Mouse (Mus musculus) liver, embryonic 13.5 days (tissue): ENCODE measurements around the gene Pepd. TPM values are rescaled to one million over a fixed set of nuclear protein-coding genes. Genes with fewer than 3 reads are reported as not detected.

Experiments used
- ATAC-seq: fragments of 200-750 bp; cut with Nextera tagmentation; 2 replicates; pipeline ENCODE4 v1.8.0; 2017; ENCODE audit warnings: low read depth, mild to moderate bottlenecking, moderate number of reproducible peaks, moderate library complexity
- DNase-seq: peaks from one replicate; pipeline ENCODE4 v3.0.0; 2022
- H3K27ac ChIP-seq: fragments of 300-500 bp; sonication (generic); 2 replicates; pipeline ENCODE4 v1.5.1; 2015; ENCODE audit warnings: moderate library complexity, mild to moderate bottlenecking, inconsistent platforms
- H3K27me3 ChIP-seq: fragments of 300-500 bp; sonication (generic); 2 replicates; pipeline ENCODE4 v1.6.1; 2015; ENCODE audit warnings: mild to moderate bottlenecking, inconsistent platforms
- H3K36me3 ChIP-seq: fragments of 300-500 bp; sonication (generic); 2 replicates; pipeline ENCODE4 v1.6.1; 2015; ENCODE audit warnings: mild to moderate bottlenecking, inconsistent platforms
- H3K4me1 ChIP-seq: fragments of 300-500 bp; sonication (generic); replicated peaks from 2 replicates; pipeline ENCODE4 v1.6.1; 2015; ENCODE audit warnings: inconsistent platforms
- H3K4me2 ChIP-seq: fragments of 300-500 bp; sonication (generic); 2 replicates; pipeline ENCODE4 v1.6.1; 2015; ENCODE audit warnings: inconsistent platforms, mild to moderate bottlenecking, moderate library complexity
- H3K4me3 ChIP-seq: fragments of 300-500 bp; sonication (generic); replicated peaks from 2 replicates; pipeline ENCODE4 v1.5.1; 2015; ENCODE audit warnings: mild to moderate bottlenecking, inconsistent platforms
- H3K9ac ChIP-seq: fragments of 300-500 bp; sonication (generic); 2 replicates; pipeline ENCODE4 v1.6.1; 2015; ENCODE audit warnings: mild to moderate bottlenecking, inconsistent platforms
- H3K9me3 ChIP-seq: fragments of 300-500 bp; sonication (generic); replicated peaks from 2 replicates; pipeline ENCODE4 v1.6.1; 2016; ENCODE audit warnings: inconsistent platforms
- WGBS: fragments of 180-500 bp; shearing (Covaris S2); methylation state at CpG from one replicate; pipeline ENCODE4 v1.1.7; 2015; ENCODE audit not compliant: insufficient replicate concordance; 5-methylcytosine and 5-hydroxymethylcytosine counted together
- polyA plus RNA-seq: library from polyadenylated mRNA; unstranded; fragments of >200 nt; fragmentation: Nextera tagmentation; extraction: Ambion mirVana; gene quantifications from 2 replicates; pipeline ENCODE4 v1.2.1, GENCODE M21; 2015

The Pepd gene
- polyA plus RNA-seq, 1 experiment from 2014 or later: 50.8 TPM

DNA sequence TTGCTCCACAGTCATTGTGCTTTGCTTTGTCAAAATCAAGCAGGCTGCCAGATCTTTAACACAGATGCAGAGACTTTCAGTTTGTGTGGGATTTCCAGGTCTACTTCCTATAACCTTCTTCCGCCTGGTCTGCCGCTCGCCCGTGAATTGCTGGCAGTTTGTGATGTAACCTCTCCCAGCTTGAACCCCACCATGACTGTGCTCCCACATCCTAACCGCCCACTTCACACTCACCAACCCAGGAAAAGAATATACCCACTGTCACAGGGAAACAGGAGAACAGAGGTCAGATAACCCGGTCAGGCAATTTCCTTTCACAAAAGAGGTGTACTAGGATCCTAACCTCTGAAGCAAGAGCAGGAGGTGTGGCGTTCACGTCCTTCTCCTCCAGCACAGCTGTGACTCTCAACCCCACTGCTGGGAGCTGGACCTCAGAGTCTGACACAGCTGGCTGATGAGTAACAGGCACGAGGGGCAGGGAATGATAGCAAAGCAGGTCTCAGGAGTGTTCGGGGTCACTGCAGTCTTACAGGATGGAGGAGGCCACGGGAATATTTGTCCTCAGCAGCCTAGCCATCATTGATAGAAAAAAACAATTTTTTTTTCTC, 72.5 kb downstream of the Pepd start:
- ATAC-seq (no peak), DNase-seq (peak; percentile 22)
- Histone ChIP-seq H3K9me3 (no peaks in the 10 kb centered on the region), H3K4me2 (peak overlapping the region; percentile 65), H3K4me1 (peaks cover 62% of the 10 kb centered on the region), H3K36me3 (peaks cover 10% of the 10 kb centered on the region), H3K27ac (peak overlapping the region; percentile 98), H3K27me3 (no peaks in the 10 kb centered on the region), H3K9ac (peak overlapping the region; percentile 71), H3K4me3 (no peak overlapping the region)
- 42% methylated on average over 11 of the region's 11 CpGs for whole genome bisulfite sequencing

DNA sequence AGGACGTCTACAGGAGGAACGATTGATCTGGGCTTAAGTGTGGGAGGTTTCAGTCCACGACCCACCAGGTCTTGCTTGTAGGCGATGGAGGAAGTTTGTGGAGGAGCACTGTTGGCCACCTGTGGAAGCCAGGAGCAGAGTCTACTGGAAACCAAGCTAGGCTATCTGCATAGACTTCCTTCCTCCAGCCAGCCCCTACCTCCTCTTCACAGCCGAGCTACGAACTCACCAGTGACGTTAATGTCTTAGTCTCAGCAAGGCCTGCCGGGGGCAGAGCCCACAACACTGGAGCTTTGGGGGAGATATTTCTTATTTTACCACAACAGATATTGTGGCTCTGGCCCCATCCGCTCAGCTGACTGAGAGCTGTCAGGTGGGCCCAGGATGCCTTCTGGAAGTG, 73.0 kb downstream of the Pepd start:
- WGBS: 21% methylated on average over 9 of the region's 9 CpGs
- Histone ChIP-seq H3K4me1 (peaks cover 62% of the 10 kb centered on the region), H3K27me3 (no peaks in the 10 kb centered on the region), H3K9me3 (no peaks in the 10 kb centered on the region), H3K9ac (peak overlapping the region; percentile 71), H3K27ac (peak overlapping the region; percentile 98), H3K4me2 (peak overlapping the region; percentile 65), H3K4me3 (peak overlapping the region; percentile 29), H3K36me3 (peaks cover 14% of the 10 kb centered on the region)
- no peak for DNase-seq
- ATAC-seq: no peak; the same call in none of the 2 replicates

DNA sequence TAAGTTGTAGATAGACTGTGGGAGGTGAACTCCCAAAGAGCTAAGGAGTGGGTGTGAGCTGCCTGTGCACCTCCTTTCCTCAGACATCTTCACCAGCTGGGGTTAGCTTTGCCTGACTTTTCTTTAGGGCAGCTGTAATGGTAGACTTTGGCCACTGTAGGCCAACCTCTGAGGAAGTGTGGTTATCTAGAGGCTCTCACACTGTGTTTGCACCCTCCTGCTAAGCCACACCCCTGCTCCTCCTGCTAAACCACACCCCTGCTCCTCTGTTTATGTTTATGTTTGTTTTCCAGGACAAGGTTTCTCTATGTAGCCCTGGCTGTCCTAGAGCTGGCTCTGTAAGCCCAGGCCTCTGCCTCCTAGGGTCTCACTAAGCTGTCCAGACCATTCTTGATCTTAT, 73.5 kb downstream of the Pepd start:
- peak overlapping the region; percentile 98 for H3K27ac ChIP-seq
- H3K9ac ChIP-seq: peak overlapping the region; percentile 71
- H3K4me2 ChIP-seq: peak overlapping the region; percentile 65
- DNase-seq (peak; percentile 77), ATAC-seq (peak; percentile 98)
- no peaks in the 10 kb centered on the region for H3K9me3 ChIP-seq
- peak overlapping the region; percentile 29 for H3K4me3 ChIP-seq
- H3K36me3 ChIP-seq: peaks cover 14% of the 10 kb centered on the region
- H3K27me3 ChIP-seq: no peaks in the 10 kb centered on the region
- H3K4me1 ChIP-seq: peaks cover 63% of the 10 kb centered on the region

DNA sequence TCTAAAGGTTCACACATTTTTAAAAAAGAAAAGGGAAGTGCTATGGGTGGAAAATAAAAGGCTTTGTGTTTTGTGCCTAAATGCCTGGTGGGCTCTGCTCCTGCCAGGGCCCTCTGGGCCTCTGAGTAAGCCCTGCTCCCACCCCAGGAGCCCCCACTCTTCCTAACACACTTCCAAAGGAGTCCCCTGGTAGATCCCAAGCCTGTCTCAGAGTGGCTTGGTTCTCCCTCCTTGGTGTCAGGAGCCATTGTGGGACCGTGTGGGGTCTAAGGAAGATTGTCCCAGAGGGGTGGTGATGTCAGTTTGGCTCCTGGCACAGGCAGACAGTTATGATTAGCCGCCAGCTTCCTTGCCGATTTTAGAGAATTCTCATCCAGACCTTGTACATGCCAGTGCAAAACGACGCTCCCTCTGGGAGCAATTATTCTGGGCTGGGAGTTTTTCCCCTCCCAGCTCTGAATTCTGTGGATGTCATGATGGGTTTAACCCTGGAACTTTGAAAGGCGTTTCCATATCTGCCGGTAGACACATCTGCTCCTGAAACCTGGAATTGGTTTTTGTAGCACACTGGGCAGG, 74.5 kb downstream of the Pepd start:
- Histone ChIP-seq H3K9ac (peak overlapping the region; percentile 71), H3K9me3 (no peaks in the 10 kb centered on the region), H3K27ac (peak overlapping the region; percentile 98), H3K27me3 (no peaks in the 10 kb centered on the region), H3K4me3 (no peak overlapping the region), H3K36me3 (peaks cover 14% of the 10 kb centered on the region), H3K4me2 (no peak overlapping the region), H3K4me1 (peaks cover 68% of the 10 kb centered on the region)
- WGBS: 80% methylated on average over 7 of the region's 7 CpGs
- DNase-seq (no peak), ATAC-seq (no peak)

DNA sequence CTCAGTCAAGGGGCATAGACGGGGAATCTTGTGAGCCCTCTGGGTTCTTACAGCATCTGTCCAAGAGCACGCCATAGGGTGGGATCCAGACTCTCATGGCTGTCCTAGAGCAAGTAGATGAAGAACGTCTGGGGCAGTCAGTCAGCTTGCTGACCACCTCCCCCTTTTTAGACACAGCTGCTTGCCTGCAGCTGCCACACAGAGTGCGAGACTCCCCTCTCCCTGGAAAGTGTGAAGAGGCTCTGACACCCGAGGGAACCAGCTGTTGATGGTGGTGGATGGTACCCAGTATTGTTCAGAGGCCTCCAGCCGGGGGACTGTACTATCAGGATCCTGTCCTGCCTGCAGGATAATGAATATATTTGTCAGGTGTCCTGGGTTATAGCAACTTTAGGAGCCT, 75.1 kb downstream of the Pepd start:
- Histone ChIP-seq H3K4me1 (peaks cover 65% of the 10 kb centered on the region), H3K27me3 (no peaks in the 10 kb centered on the region), H3K9ac (peak overlapping the region; percentile 71; the same call in 1 of the 2 replicates), H3K27ac (peak overlapping the region; percentile 98), H3K4me2 (no peak overlapping the region), H3K9me3 (no peaks in the 10 kb centered on the region), H3K4me3 (no peak overlapping the region), H3K36me3 (peaks cover 9% of the 10 kb centered on the region)
- ATAC-seq: no peak
- WGBS: 69% methylated on average over 6 of the region's 6 CpGs
- DNase-seq: no peak

DNA sequence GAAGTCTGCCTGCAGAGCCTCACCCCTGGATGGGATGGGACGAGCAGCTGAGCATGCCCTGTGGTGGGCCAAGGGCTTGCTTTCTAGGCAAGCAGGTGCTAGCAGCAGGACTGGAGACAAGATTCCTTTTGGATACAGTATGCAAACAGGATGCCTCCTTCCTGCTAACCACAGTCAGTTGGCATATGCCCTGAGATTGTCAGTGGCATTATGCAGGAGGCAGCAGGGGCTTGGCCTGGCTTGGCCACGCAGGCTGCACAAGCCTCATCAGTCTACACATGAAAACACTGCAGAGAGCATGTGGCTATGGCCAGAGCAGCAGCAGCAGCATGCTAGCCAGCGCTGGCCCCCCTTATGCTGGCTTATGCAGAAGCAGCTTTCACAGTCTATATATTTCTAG, 76.3 kb downstream of the Pepd start:
- Histone ChIP-seq H3K4me1 (peaks cover 56% of the 10 kb centered on the region), H3K9me3 (no peaks in the 10 kb centered on the region), H3K27me3 (no peaks in the 10 kb centered on the region), H3K4me2 (no peak overlapping the region), H3K4me3 (no peak overlapping the region), H3K36me3 (peaks cover 4% of the 10 kb centered on the region; the same call in 1 of the 2 replicates), H3K27ac (no peak overlapping the region), H3K9ac (no peak overlapping the region)
- 72% methylated on average over 3 of the region's 3 CpGs for WGBS
- DNase-seq: no peak
- no peak for ATAC-seq

DNA sequence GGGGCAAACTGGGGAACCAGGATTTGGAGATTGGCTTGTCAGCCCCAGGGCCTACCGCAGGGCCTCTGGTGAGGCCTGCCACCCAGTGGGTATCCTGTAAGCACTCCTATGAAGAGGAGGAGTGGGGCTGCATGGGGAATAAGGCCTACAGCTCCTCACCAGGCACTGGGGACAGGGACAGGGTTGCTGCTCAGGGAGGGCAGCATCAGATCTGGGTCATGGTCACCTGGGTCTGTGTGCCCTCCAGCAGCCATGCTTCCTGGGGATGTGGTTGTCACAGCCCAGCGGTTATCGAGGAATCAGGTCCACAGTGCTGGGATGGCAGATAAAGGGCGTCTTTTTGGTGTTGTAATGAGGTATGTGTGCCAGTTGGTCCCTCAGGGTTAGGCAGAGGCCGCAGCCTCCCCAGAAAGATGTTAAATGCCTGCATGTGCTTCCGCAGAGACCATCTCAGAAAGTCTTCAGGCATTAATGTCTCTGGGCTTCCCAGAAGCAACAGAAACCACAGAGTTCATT, 79.6 kb downstream of the Pepd start:
- H3K4me1 ChIP-seq: peaks cover 23% of the 10 kb centered on the region
- peaks cover 4% of the 10 kb centered on the region; the same call in 1 of the 2 replicates for H3K36me3 ChIP-seq
- no peaks in the 10 kb centered on the region for H3K27me3 ChIP-seq
- H3K27ac ChIP-seq: no peak overlapping the region
- no peaks in the 10 kb centered on the region for H3K9me3 ChIP-seq
- H3K4me2 ChIP-seq: no peak overlapping the region
- DNase-seq (no peak), ATAC-seq (0 out of 2 replicates have a peak, but pooled peaks have one; percentile 7)
- no peak overlapping the region for H3K4me3 ChIP-seq
- WGBS: 69% methylated on average over 6 of the region's 6 CpGs
- H3K9ac ChIP-seq: no peak overlapping the region

DNA sequence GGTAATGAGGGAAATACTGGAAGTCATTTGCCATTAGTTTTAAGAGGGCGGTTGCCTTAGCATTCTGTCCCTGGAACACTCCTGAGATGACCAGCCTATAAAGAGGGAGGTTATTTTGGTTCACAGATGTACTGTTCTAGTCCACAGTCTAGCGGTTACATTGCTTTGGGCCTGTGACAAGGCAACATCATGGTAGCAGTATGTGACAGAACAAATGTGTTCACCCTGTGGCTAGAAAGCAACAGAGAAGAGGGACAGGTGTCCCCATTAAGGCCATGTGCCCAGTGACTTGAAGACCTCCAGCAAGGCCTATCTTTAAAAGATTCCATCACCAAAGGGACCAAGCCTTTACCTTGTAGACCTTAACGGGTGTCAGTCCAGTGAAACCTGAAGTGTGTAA, 80.6 kb downstream of the Pepd start:
- ATAC-seq: no peak
- Histone ChIP-seq H3K27me3 (no peaks in the 10 kb centered on the region), H3K4me1 (peaks cover 15% of the 10 kb centered on the region), H3K4me2 (no peak overlapping the region), H3K9ac (no peak overlapping the region), H3K4me3 (no peak overlapping the region), H3K27ac (no peak overlapping the region), H3K36me3 (peaks cover 4% of the 10 kb centered on the region; the same call in 1 of the 2 replicates), H3K9me3 (no peaks in the 10 kb centered on the region)
- WGBS: 76% methylated on average over 3 of the region's 3 CpGs
- no peak for DNase-seq

DNA sequence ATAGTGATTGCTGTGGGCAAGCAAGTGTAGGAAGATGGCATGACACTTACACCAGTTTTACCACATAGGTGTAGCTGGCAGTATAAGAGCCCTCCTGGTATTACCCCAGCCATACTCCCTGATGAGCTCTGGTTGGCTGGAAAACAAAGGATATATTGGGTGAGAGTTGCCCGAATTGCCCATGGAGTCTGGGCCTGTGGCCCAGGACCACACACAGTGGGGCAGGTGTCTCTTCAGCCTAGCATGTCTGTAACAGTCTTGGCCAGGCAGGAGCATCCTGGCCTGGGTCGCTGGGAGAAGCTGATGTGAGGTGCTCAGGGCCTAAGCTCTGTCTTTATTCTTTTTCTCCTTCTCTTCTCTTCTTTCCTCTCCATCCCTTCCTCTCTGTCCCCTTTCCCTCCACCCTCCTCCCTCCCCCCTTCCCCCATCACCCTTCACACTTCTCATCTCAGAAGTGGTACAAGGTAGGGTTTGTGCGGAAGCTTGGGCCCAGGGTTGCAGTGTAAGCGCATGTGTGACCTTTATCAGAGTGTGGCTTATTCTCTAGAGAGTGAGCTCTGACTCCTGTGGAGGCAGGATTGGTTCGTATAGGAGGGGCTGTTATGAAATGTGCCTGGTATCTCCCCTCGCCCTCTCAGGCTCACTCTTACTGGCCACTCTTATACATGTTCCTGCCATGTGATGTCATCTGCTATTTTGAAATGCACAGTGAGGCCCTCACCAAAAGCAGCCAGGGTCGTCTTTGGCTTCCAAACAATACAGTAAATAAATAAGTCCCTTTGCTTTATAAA, 83.9 kb downstream of the Pepd start:
- H3K36me3 ChIP-seq: no peaks in the 10 kb centered on the region
- no peak overlapping the region for H3K9ac ChIP-seq
- H3K4me2 ChIP-seq: no peak overlapping the region
- 64% methylated on average over 7 of the region's 7 CpGs for WGBS
- H3K9me3 ChIP-seq: no peaks in the 10 kb centered on the region
- H3K27ac ChIP-seq: no peak overlapping the region
- H3K4me1 ChIP-seq: peaks cover 9% of the 10 kb centered on the region
- no peak for DNase-seq
- no peak for ATAC-seq
- H3K4me3 ChIP-seq: no peak overlapping the region
- H3K27me3 ChIP-seq: no peaks in the 10 kb centered on the region

DNA sequence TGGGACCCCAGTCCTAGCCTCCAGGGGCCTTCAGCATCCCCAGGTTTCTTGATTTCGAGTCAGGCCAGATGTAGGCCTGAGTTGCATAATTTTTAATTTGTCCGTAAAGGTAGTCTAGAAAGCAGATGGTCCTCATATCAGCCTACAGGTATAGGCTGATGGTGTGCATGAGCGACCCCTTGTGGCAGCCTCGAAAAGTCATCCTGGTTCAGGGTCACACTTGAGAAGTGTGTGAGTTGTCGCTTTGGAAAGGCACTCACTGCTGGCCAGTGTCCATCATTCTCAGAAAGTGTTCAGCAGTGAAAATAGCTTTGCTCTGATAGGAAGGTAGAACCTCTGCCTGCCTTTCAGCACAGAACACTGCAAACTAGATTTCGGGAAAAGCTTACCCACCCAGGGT, 88.7 kb downstream of the Pepd start:
- DNase-seq (peak; percentile 24), ATAC-seq (peak; percentile 56)
- H3K4me1 ChIP-seq: no peaks in the 10 kb centered on the region
- no peak overlapping the region for H3K4me2 ChIP-seq
- H3K9ac ChIP-seq: no peak overlapping the region
- H3K4me3 ChIP-seq: no peak overlapping the region
- 34% methylated on average over 6 of the region's 6 CpGs for WGBS
- no peak overlapping the region for H3K27ac ChIP-seq
- no peaks in the 10 kb centered on the region for H3K36me3 ChIP-seq
- no peaks in the 10 kb centered on the region for H3K9me3 ChIP-seq
- H3K27me3 ChIP-seq: no peaks in the 10 kb centered on the region

DNA sequence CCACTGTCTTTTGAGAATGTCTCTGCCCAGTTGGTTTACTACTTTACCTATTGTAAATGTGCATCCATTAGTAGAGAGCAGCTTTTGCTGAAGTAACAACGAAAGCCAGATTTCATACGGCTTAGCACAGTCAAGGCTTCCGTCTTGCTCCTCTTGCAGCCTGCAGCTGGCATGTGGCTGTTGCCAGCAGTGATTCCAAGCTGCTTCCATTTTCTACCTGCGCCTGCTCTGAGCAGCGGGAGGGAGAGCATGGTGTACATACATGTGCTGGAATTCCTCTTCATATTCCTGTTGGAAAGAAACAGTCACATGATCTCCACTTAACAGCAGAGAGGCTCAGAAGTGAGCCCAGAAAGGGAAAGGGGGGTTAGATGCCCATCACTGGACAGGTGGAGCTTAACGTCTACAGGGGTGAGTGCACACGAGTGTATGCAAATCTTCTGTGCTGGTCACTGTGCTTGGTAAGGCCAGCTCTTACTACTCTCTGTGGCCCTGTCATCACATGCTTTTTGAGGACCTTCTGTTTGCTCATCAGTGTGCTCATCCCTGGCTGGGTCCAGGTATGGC, 91.1 kb downstream of the Pepd start:
- H3K9ac ChIP-seq: no peak overlapping the region
- H3K4me1 ChIP-seq: no peaks in the 10 kb centered on the region
- no peaks in the 10 kb centered on the region for H3K27me3 ChIP-seq
- no peak overlapping the region for H3K27ac ChIP-seq
- no peaks in the 10 kb centered on the region for H3K9me3 ChIP-seq
- 77% methylated on average over 7 of the region's 7 CpGs for WGBS
- no peak for ATAC-seq
- H3K36me3 ChIP-seq: no peaks in the 10 kb centered on the region
- H3K4me3 ChIP-seq: no peak overlapping the region
- no peak for DNase-seq
- H3K4me2 ChIP-seq: no peak overlapping the region
